Mouse (Mus musculus): ENCODE data around the gene Fam57a. TPM values are rescaled to one million over a fixed set of nuclear protein-coding genes. Genes with fewer than 3 reads are reported as not detected.

Gene Fam57a
- total RNA-seq (2015; ENCODE audit: low replicate concordance) (1.5 and 3.6 TPM in 2 replicates), total RNA-seq (2017; ENCODE audit: low replicate concordance) (0.17 and 3.5 TPM in 2 replicates)

GRCm38 (mm10) chr11:76179495-76180145 lies at the start of gene Fam57a, which contains the start of gene Vps53:
TSS of gene Fam57a (plus strand) at chr11:76179671.
TSS of gene Vps53 (minus strand) at chr11:76179647.
- peak; percentile 93 for ATAC-seq (replicated peaks; ENCODE audit: low FRiP score, poor library complexity, severe bottlenecking)

- no peak for ATAC-seq (replicated peaks; ENCODE audit: low FRiP score, poor library complexity, severe bottlenecking)
These were observed 48.6 kb upstream of the Fam57a start for GRCm38 (mm10) chr11:76130859-76131258.

DNA sequence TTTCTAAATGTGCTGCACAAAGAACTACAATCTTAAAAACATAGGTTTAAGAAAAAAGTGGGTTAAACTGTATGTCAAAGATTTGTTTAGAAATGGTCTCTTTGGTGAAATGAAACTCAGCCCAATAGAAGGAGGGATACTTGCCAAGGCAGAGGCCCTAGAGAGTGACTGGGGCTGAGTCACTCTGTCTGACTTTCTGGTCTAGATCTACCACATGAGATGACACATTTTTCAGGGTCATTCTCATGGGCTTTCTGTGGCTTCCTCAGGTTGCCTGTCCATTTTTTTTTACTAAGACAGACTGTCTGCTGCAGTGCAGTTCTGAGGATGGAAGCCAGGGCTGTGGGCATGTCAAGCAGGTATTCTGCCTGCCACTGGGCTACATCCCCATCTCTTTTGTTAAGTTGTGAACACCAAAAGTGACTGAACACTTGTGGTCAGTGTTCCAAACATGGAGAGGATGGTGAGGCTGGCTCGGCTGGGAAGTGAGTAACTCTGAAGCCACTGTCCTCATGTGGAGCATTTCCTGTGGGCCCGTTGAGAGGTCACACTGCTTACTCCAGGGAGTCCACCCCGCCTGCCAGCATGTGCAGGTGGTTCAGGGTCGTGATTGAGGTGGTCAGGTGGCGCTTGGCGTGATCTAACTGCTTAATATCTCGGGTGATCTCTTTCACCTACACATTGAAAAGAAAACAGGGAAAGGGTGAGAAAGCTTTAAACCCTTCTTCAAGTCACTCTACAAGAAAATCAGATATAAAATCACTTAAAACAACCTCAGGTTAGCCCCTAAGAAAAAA lies 43.6 kb upstream of the Fam57a start:
- ATAC-seq (replicated peaks; ENCODE audit: low FRiP score, poor library complexity, severe bottlenecking) = no peak

GRCm38 (mm10) chr11:76137996-76138395 lies 41.5 kb upstream of the Fam57a start:
- no peak for ATAC-seq (replicated peaks; ENCODE audit: low FRiP score, poor library complexity, severe bottlenecking)

DNA sequence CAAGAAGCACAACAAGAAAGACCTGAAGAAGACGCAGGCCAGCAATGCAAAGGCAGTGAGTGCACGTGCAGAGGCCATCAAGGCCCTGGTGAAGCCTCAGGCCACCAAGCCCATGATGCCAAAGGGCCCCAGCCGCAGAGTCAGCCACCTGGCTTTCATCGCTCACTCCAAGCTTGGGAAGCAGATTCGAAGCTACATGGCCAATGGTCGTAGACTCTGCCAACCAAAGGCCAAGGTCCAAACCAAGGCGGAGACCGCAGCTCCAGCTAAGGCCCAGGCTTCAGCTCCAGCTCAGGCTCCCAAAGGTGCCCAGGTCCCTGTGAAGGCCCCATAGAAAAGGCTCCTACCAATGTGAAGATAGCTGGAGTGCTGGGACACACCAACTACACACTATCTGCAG lies 35.1 kb upstream of the Fam57a start:
- no peak for ATAC-seq (replicated peaks; ENCODE audit: low FRiP score, poor library complexity, severe bottlenecking)

GRCm38 (mm10) chr11:76145169-76145568 lies 34.3 kb upstream of the Fam57a start:
- ATAC-seq (replicated peaks; ENCODE audit: low FRiP score, poor library complexity, severe bottlenecking) = no peak

DNA sequence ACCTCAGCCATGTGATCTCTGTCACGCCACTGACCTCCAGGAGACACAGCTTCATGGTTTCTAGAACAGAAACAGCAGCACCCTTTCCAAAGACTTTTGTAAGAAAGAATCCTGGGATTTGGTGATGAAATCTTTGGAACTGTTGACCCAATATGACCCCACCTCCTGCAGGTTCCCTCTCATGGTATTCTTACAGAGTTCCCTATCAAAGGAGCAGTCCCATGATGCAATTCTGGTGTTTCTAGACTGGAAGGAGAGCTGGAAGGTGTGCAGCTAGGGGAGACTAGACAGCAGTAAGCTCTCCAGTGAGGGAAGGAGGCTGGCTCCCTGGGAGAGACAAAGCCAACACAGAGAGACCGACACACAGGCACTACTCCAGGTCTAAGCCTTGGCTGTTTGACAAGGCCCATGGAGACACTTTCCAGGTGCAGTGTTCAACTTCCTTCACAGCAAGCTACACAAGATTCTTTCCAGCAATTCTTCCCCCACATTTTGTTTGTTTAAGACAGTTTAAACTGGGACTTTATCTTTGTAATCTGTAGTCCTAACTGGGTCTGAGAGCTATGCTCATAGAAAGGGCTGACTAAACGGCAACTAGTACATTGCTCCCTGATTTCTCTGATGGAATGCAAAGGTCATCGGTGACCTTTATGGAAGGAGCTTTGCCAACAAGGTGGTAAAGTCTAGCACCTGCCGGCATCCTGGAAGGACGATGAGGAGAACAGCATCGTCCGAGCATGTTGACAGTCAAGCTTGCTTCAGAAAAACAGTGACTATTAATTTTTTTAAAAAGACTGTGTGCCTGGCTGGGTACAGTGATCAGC lies 33.1 kb upstream of the Fam57a start:
- ATAC-seq (replicated peaks; ENCODE audit: low FRiP score, poor library complexity, severe bottlenecking) = no peak

DNA sequence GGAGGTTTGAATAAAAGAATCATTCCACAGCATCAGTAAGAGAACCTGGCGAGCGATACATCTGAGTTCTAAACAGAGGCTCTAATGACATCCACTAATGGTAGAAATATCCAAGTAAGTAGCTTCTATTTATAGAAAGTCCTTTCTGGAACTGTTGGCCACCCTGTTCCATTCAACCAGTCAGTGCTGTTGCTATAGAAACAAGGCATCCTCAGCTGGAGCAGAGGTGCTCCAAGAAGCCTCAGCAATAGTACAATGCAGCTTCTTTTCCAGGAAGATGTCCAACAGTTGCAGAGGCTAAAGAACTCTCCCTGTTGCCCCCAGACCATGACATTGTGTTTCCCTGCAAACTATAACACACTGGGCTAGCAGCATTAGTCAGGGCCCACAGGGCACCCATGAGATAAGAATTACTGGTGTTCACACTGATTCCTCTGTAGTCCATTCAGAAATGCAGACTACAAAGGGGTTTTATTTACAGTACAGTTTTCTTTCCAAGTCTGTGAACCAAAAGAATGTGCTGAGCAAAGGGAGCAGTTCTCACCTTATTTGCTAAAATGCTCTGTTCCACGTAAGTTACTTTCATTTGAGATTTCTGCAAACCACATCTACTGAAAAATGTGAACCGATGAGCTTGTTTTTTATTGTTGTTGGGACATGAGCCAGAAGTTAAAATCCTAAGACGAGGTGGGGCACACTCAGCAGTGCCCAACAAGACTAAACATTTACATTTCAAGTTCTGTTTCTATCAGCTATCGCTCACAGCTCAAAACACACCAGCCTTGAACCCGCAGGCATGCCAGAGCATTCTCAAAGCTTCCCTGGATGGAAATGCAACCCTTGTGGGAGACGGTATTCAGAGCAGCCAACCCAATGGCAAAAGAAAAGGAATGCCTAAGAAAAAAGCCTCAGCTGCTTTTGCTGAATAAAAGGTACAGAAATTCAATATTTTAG lies 31.1 kb upstream of the Fam57a start:
- no peak for ATAC-seq (replicated peaks; ENCODE audit: low FRiP score, poor library complexity, severe bottlenecking)

GRCm38 (mm10) chr11:76150980-76151379 lies 28.5 kb upstream of the Fam57a start:
- no peak for ATAC-seq (replicated peaks; ENCODE audit: low FRiP score, poor library complexity, severe bottlenecking)

DNA sequence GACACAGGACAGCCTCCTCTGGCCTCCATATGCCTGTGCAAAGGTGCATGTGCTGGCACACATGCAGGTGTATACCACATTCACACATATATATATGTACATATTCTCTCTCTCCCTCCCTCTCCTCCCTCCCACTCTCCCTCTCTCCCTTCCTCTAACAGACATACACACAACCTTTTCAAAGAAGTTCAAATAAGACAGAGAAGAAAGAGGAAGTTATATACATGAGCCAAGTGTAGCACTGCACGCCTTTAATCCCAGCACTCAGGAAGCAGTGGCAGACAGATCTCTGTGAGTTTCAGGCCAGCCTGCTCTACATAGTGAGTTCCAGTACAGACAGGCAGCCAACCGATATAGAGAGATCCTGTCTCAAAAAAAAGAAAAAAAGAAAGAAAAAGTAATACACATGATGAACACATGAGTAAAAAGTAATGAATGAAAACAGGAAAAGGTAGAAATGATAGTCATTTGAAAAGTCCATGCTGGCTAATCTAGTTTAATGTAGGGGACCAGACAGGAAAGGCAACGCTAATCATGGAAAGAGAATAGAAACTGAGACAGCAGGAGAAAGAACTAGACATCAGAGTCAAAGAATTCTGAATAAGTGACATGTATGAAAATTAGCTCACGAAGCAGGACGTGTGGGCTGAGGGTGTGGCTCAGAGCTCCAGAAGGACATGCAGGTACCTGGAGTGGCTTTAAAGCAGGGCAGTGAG lies 26.1 kb upstream of the Fam57a start:
- ATAC-seq (replicated peaks; ENCODE audit: low FRiP score, poor library complexity, severe bottlenecking) = no peak

DNA sequence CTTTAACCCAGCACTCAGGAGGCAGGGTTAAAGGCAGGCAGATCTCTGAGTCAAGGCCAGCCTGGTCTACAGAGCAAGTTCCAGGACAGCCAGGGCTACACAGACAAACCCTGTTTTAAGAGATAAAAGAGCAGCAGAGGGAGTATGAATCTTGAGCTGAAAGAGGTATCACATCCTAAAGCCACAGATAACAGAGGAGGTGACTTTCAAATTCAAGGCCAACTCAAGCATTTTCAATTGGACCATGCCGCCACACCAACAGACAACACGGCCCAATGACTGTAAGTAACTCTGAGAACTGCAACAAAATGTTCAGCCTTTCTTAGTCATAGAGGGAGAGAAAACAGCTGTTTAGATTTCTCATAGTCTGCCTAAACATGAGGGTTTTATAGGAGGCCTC lies 25.3 kb upstream of the Fam57a start:
- no peak for ATAC-seq (replicated peaks; ENCODE audit: low FRiP score, poor library complexity, severe bottlenecking)

DNA sequence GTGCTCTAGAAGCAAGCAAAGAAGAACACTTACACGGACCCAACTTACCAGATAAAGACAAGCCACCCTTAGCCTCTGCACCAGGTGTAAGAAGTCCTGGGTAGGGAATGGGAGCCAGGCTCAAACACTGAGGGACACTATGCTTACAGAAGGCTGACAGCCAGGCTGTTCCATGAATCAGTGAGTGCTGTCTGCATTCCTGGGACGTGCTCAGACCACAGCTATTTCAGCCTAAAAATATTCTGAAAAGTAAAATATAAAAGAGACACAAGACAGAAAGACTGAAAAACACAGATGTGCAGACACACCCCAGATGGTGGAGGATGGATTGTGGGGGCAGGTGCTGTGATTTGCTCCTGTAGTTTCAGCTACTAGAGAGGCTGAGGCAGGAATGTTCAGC lies 24.6 kb upstream of the Fam57a start:
- no peak for ATAC-seq (replicated peaks; ENCODE audit: low FRiP score, poor library complexity, severe bottlenecking)

- no peak for ATAC-seq (replicated peaks; ENCODE audit: low FRiP score, poor library complexity, severe bottlenecking)
These were observed 21.1 kb upstream of the Fam57a start for GRCm38 (mm10) chr11:76158375-76158774.

- ATAC-seq (replicated peaks; ENCODE audit: low FRiP score, poor library complexity, severe bottlenecking) = no peak
These were observed 19.2 kb upstream of the Fam57a start for GRCm38 (mm10) chr11:76160251-76160650.

DNA sequence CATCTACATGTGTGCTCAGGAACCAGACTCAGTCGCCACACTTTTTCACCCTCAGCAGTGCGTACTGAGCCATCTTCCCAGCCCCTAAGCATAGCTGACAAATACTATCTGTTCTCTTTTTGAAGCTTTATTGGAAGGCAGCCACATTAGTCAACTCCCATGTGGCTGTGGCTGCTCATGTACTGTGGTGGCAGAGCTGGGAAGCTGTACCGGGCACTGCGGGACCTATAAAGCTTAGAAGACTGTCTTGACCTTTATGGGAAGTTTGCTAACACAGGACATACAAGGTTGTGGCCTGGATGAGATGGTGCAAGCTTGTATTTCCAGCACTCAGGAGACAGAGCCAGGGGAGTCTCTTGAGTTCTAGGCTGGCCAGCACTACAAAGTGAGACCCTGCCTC lies 12.8 kb upstream of the Fam57a start:
- ATAC-seq (replicated peaks; ENCODE audit: low FRiP score, poor library complexity, severe bottlenecking) = no peak

DNA sequence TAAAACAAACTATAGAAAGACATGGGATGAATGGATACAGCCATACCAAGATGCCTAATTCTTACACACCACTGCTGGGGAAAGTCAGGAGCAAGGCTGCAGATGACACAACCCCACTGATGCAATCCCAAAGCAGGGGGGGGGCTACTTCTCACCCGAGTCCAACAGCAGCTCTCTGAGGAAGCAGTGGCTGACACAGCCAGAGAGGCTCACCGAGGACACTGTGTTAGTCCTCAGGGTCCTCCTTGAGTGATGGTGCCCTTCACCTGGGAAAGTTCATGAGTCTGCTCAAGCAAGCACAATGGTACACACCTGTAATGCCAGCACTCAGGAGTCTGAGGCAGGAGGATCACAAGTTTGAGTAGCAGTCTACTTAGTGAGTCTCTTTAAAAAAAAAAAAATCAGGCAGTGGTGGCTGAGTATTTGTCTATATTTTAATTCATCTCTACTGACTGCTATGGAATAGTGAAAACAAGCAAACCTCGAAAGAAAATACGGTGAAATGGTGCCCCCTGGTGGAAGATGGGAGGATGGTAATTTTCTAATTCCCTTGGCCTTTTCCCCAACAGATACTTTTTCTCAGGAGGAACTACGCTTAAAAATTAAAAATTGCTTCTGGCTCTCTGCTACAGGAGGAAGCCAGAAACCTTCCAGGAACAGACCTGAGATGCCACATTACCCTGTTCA lies 12.2 kb upstream of the Fam57a start:
- ATAC-seq (replicated peaks; ENCODE audit: low FRiP score, poor library complexity, severe bottlenecking) = peak; percentile 59

DNA sequence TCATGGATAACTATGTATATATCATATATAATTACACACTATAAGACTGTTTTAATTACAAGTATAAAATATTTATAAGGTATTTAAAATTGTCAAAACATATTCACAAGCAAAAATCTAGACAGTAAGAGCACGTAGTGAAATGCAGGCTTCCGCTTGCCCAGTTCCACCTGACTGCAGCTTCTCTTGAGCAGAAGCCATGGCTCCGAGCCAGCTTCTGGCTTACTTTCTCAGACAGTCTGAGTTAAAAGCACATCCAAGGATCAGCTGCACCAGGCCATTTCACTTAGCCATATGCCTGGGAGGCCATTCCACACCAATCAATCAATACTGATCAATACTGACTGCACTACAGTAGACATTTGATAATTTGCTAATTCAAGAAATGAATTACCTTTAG lies 10.5 kb upstream of the Fam57a start:
- ATAC-seq (replicated peaks; ENCODE audit: low FRiP score, poor library complexity, severe bottlenecking) = no peak

DNA sequence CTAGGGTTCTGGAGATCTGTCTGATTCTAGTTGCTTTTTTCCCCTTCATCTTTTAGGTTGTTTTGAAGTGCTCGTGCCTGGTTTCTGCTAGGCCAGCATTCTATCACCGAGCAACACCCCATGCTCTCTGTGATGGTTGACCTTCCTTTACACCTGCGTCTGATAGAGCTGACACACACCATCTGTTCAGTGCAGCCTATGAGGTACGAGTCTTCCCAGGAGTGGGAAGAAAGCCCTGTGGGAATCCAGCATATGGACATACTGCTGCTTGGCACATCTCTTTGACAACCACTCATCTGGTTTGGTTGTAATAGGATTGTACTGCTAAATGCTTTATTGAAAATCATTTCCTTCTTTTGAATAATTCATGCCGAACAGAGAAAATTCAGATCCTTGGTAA lies 9.3 kb upstream of the Fam57a start:
- no peak for ATAC-seq (replicated peaks; ENCODE audit: low FRiP score, poor library complexity, severe bottlenecking)

Data from erythroblast, adult 5-6 weeks (primary cell).